Mouse (Mus musculus) adrenal gland, adult 8-10 months (tissue): ENCODE data around the gene Usp54. TPM values are rescaled to one million over a fixed set of nuclear protein-coding genes. Genes with fewer than 3 reads are reported as not detected.

ENCODE experiments used
- microRNA-seq, 2 experiments: library from miRNA; unstranded; fragments of <30 nt; microRNA quantifications; one replicate each; pipeline ENCODE4 v1.2.0; 2022
- total RNA-seq, 4 experiments: library from RNA; stranded (reverse); gene quantifications; 2 replicates each; pipeline ENCODE4 v1.2.4; 2022

Usp54 gene
- total RNA-seq, 4 experiments from 2014 or later: 18.3 to 22.1 (median 19.3) TPM

Small RNA genes within 50 kb of the gene (microRNA-seq; reads per million reads assigned to microRNA genes)
- 0.17 to 0.70 reads per million in 2 experiments for gene Mir6946

Other genes with a start within 250 kb of the Usp54 start
- gene Mrps16, start 247.4 kb downstream of the Usp54 start, total RNA-seq: 10 to 100 TPM; 56.2 to 74.9 (median 67.5) TPM
- gene Cfap70, start 188.8 kb downstream of the Usp54 start, total RNA-seq: 1 to 10 TPM; 1.2 to 7.0 (median 1.8) TPM
- gene Anxa7, start 160.9 kb downstream of the Usp54 start, total RNA-seq: 100 to 1,000 TPM; 118 to 129 (median 120) TPM
- 1 to 10 TPM in 2 of 4 experiments, under 1 TPM in 2; 0.52 to 2.1 (median 1.1) TPM for gene Mss51, start 144.2 kb downstream of the Usp54 start, total RNA-seq
- gene Ppp3cb, start 94.5 kb downstream of the Usp54 start, total RNA-seq: 10 to 100 TPM; 66.2 to 94.4 (median 73.4) TPM
- gene Myoz1, start 15.5 kb upstream of the Usp54 start, total RNA-seq: 1 to 10 TPM in 1 of 4 experiments, not detected in 3; 1.2 TPM
- under 1 TPM; 0.22 to 0.43 (median 0.41) TPM for gene Synpo2l, start 27.3 kb upstream of the Usp54 start, total RNA-seq
- 100 to 1,000 TPM; 124 to 167 (median 150) TPM for gene Sec24c, start 33.2 kb upstream of the Usp54 start, total RNA-seq
- gene Fut11, start 53.9 kb upstream of the Usp54 start, total RNA-seq: 10 to 100 TPM; 18.7 to 22.5 (median 21.3) TPM
- 10 to 100 TPM; 59.4 to 79.8 (median 72.9) TPM for gene Chchd1, start 61.9 kb upstream of the Usp54 start, total RNA-seq
- gene Zswim8, start 66.5 kb upstream of the Usp54 start, total RNA-seq: 100 to 1,000 TPM; 111 to 197 (median 146) TPM
- gene Ndst2, start 93.5 kb upstream of the Usp54 start, total RNA-seq: 10 to 100 TPM; 27.7 to 51.1 (median 34.4) TPM
- gene Camk2g, start 153.0 kb upstream of the Usp54 start, total RNA-seq: 10 to 100 TPM; 63.3 to 74.9 (median 69.1) TPM
- 10 to 100 TPM; 22.1 to 48.3 (median 35.9) TPM for gene Plau, start 195.6 kb upstream of the Usp54 start, total RNA-seq